Mouse (Mus musculus) heart, postnatal 0 days (tissue): ENCODE measurements around the gene Cnih2.

Source experiments
- CTCF ChIP-seq: IDR thresholded peaks from 2 replicates; pipeline ENCODE4 v1.5.1; 2016; ENCODE audit warnings: antibody characterized with exemption, control low read depth, low read depth
- EP300 ChIP-seq: IDR thresholded peaks from 2 replicates; pipeline ENCODE4 v1.6.1; 2016; ENCODE audit warnings: antibody characterized with exemption, low read depth

DNA sequence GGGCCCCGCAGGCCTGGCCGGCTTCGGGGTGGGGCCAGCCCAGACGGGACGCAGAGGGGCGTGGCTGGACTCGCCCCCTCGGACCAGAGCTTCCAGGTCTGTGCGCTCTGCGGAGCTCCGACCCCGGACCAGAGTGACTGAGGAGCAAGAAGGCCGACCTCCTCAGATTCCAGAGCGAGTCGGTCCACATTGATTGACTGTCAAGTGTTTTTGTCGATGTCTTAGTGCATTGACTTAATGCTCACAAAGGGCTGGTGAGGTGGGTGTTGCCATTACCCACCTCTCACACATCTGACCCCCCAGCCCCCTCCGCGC is 20.0 kb upstream of the Cnih2 start, which contains the start of gene Klc2:
- TF ChIP-seq CTCF (no peak), EP300 (no peak)
